8 mouse cellular contexts compared by ENCODE assay signal in genomic region chr8:11463889-11464706, GRCm38 (mm10). TPM values are rescaled to one million over a fixed set of nuclear protein-coding genes. Genes with fewer than 3 reads are reported as not detected.
DNase-seq lines count a peak whose midpoint lies in the region; ATAC-seq and TF ChIP-seq lines count a peak whose summit lies in the region.

No protein-coding gene starts in this region.

- no peak overlapping the region for H3K9ac ChIP-seq in liver, embryonic 12.5 days
- H3K9ac ChIP-seq in liver, embryonic 11.5 days (ENCODE audit: low read depth, low read length) = no peak overlapping the region
- H3K9ac ChIP-seq in liver, embryonic 14.5 days (replicated peaks) = no peak overlapping the region
- H3K9ac ChIP-seq in stomach, embryonic 16.5 days (ENCODE audit: low read length) = no peak overlapping the region

- H3K27me3 ChIP-seq in liver, embryonic 12.5 days (replicated peaks) = 0 out of 2 replicates have a peak, but pooled peaks cover 11% of the 10 kb centered on the region
- H3K27me3 ChIP-seq in liver, embryonic 11.5 days (replicated peaks; ENCODE audit: control insufficient read depth, insufficient read depth, low read length) = no peaks in the 10 kb centered on the region
- no peaks in the 10 kb centered on the region for H3K27me3 ChIP-seq in liver, embryonic 14.5 days (ENCODE audit: control insufficient read depth, insufficient read depth, low read length)
- no peaks in the 10 kb centered on the region for H3K27me3 ChIP-seq in stomach, embryonic 16.5 days (ENCODE audit: control insufficient read depth, insufficient read depth, low read length)

- no peak for DNase-seq in liver, embryonic 11.5 days (ENCODE audit: low spot score)
- peak; percentile 35 for DNase-seq in adrenal gland, postnatal 10 days
- DNase-seq in liver, embryonic 14.5 days (ENCODE audit: low read depth in 3 of 3, low spot score in 3 of 3) = no peak
- no peak for DNase-seq in layer of hippocampus, adult 8-10 months (ENCODE audit: low spot score in 2 of 2)
- DNase-seq in gastrocnemius, adult 8-10 months (ENCODE audit: low spot score in 2 of 2) = no peak
- DNase-seq in testis, postnatal 14 days (ENCODE audit: low spot score) = no peak

- H3K9me3 ChIP-seq in liver, embryonic 12.5 days (replicated peaks) = peaks cover 6% of the 10 kb centered on the region; the same call in 1 of the 2 replicates
- no peaks in the 10 kb centered on the region for H3K9me3 ChIP-seq in liver, embryonic 11.5 days (ENCODE audit: control insufficient read depth, low read length)
- H3K9me3 ChIP-seq in liver, embryonic 14.5 days (ENCODE audit: control insufficient read depth, low read length) = no peaks in the 10 kb centered on the region
- 0 out of 2 replicates have a peak, but pooled peaks cover 5% of the 10 kb centered on the region for H3K9me3 ChIP-seq in stomach, embryonic 16.5 days (replicated peaks; ENCODE audit: control insufficient read depth, low read length)

- TF ChIP-seq EP300 in liver, embryonic 14.5 days (IDR thresholded peaks at IDR 0.05; ENCODE audit: low read depth) = no peak

- no peak for TF ChIP-seq CTCF in liver, embryonic 14.5 days (IDR thresholded peaks at IDR 0.05; ENCODE audit: low read depth)

- WGBS in liver, embryonic 12.5 days (ENCODE audit: insufficient replicate concordance) = 39% methylated on average over 12 of the region's 12 CpGs
- WGBS in liver, embryonic 11.5 days = 56% methylated on average over 12 of the region's 12 CpGs
- 29% methylated on average over 12 of the region's 12 CpGs for WGBS in liver, embryonic 14.5 days (ENCODE audit: insufficient replicate concordance)
- 72% methylated on average over 12 of the region's 12 CpGs for WGBS in stomach, embryonic 16.5 days

- H3K4me2 ChIP-seq in liver, embryonic 12.5 days = no peak overlapping the region
- H3K4me2 ChIP-seq in liver, embryonic 11.5 days = no peak overlapping the region
- no peak overlapping the region for H3K4me2 ChIP-seq in liver, embryonic 14.5 days (ENCODE audit: low read depth)
- H3K4me2 ChIP-seq in stomach, embryonic 16.5 days (ENCODE audit: low read depth, low read length) = no peak overlapping the region

- peaks cover 31% of the 10 kb centered on the region for H3K4me1 ChIP-seq in liver, embryonic 12.5 days
- 0 out of 2 replicates have a peak, but pooled peaks cover 2% of the 10 kb centered on the region for H3K4me1 ChIP-seq in liver, embryonic 11.5 days (replicated peaks; ENCODE audit: control insufficient read depth, insufficient read depth, low read length)
- H3K4me1 ChIP-seq in liver, embryonic 14.5 days (replicated peaks; ENCODE audit: control insufficient read depth in 2 of 2, insufficient read depth in 2 of 2, low read length in 1 of 2) = peaks cover 0 to 25% of the 10 kb centered on the region in 2 experiments; a peak in 2 of 4 replicates
- peaks cover 5% of the 10 kb centered on the region; the same call in 1 of the 2 replicates for H3K4me1 ChIP-seq in stomach, embryonic 16.5 days (ENCODE audit: control insufficient read depth, insufficient read depth, low read length)

- H3K4me3 ChIP-seq in liver, embryonic 12.5 days = no peak overlapping the region
- no peak overlapping the region for H3K4me3 ChIP-seq in liver, embryonic 11.5 days (ENCODE audit: low read depth, low read length)
- no peak overlapping the region for H3K4me3 ChIP-seq in liver, embryonic 14.5 days (ENCODE audit: insufficient read depth in 1 of 2, low read depth in 2 of 2, low read length in 2 of 2)
- no peak overlapping the region for H3K4me3 ChIP-seq in stomach, embryonic 16.5 days (replicated peaks; ENCODE audit: low read length)

- H3K36me3 ChIP-seq in liver, embryonic 12.5 days = no peaks in the 10 kb centered on the region
- H3K36me3 ChIP-seq in liver, embryonic 11.5 days (ENCODE audit: control insufficient read depth, insufficient read depth, low read length) = no peaks in the 10 kb centered on the region
- no peaks in the 10 kb centered on the region for H3K36me3 ChIP-seq in liver, embryonic 14.5 days (replicated peaks; ENCODE audit: control insufficient read depth, insufficient read depth, low read depth)
- H3K36me3 ChIP-seq in stomach, embryonic 16.5 days (ENCODE audit: control insufficient read depth, insufficient read depth, low read length) = no peaks in the 10 kb centered on the region

- H3K27ac ChIP-seq in liver, embryonic 12.5 days = no peak overlapping the region
- H3K27ac ChIP-seq in liver, embryonic 11.5 days (ENCODE audit: low read depth, low read length) = no peak overlapping the region
- no peak overlapping the region for H3K27ac ChIP-seq in liver, embryonic 14.5 days
- H3K27ac ChIP-seq in stomach, embryonic 16.5 days (ENCODE audit: low read length) = no peak overlapping the region

- ATAC-seq in liver, embryonic 12.5 days = 0 out of 2 replicates have a peak, but pooled peaks have one; percentile 33
- no peak for ATAC-seq in liver, embryonic 11.5 days (replicated peaks; ENCODE audit: low FRiP score)
- peak; percentile 47; the same call in 1 of the 2 replicates for ATAC-seq in liver, embryonic 14.5 days (ENCODE audit: insufficient read depth)
- peak; percentile 22 for ATAC-seq in stomach, embryonic 16.5 days (ENCODE audit: insufficient read depth, low FRiP score)

RNA-seq across cellular contexts. Expression of gene Rab20, which starts 14.4 kb away (rescaled TPM):
- 3.8 and 3.9 TPM in 2 replicates for polyA plus RNA-seq in liver, embryonic 12.5 days (2016; fragmentation: Nextera tagmentation; extraction: Ambion mirVana)
- polyA plus RNA-seq in liver, embryonic 11.5 days (2014; fragmentation: Nextera tagmentation; extraction: Ambion mirVana) = 3.2 and 4.5 TPM in 2 replicates
- 1 to 10 TPM; 5.1 to 5.7 TPM for total RNA-seq in adrenal gland, postnatal 10 days (2021)
- polyA plus RNA-seq in liver, embryonic 14.5 days (2012; rRNA removed) = 2.7 and 2.8 TPM in 2 replicates
- polyA plus RNA-seq in liver, embryonic 14.5 days (2014; fragmentation: Nextera tagmentation; extraction: Ambion mirVana) = 2.9 and 3.1 TPM in 2 replicates
- 7.5 and 8.1 TPM in 2 replicates for polyA plus RNA-seq in stomach, embryonic 16.5 days (2015; fragmentation: Nextera tagmentation; extraction: Ambion mirVana)
- total RNA-seq in layer of hippocampus, adult 8-10 months (2022) = 1 to 10 TPM in 1 of 4 experiments, under 1 TPM in 2, not detected in 1; 0.31 to 2.8 (median 0.90) TPM
- total RNA-seq in gastrocnemius, adult 8-10 months (2022) = 1 to 10 TPM; 3.8 to 5.2 (median 4.3) TPM

RNA-seq across cellular contexts. Expression of gene Naxd, which starts 33.2 kb away (rescaled TPM):
- polyA plus RNA-seq in liver, embryonic 12.5 days (2016; fragmentation: Nextera tagmentation; extraction: Ambion mirVana) = 44.6 and 52.1 TPM in 2 replicates
- polyA plus RNA-seq in liver, embryonic 11.5 days (2014; fragmentation: Nextera tagmentation; extraction: Ambion mirVana) = 68.7 and 73.8 TPM in 2 replicates
- total RNA-seq in adrenal gland, postnatal 10 days (2021) = 10 to 100 TPM; 60.9 to 63.3 TPM
- polyA plus RNA-seq in liver, embryonic 14.5 days (2012; rRNA removed) = 26.9 and 29.8 TPM in 2 replicates
- 31.9 and 33.0 TPM in 2 replicates for polyA plus RNA-seq in liver, embryonic 14.5 days (2014; fragmentation: Nextera tagmentation; extraction: Ambion mirVana)
- 110 and 117 TPM in 2 replicates for polyA plus RNA-seq in stomach, embryonic 16.5 days (2015; fragmentation: Nextera tagmentation; extraction: Ambion mirVana)
- total RNA-seq in layer of hippocampus, adult 8-10 months (2022) = 10 to 100 TPM; 57.5 to 64.5 (median 63.5) TPM
- 10 to 100 TPM; 23.8 to 29.1 (median 26.4) TPM for total RNA-seq in gastrocnemius, adult 8-10 months (2022)
